Mouse (Mus musculus) liver, postnatal 0 days (tissue): Measurements from ENCODE around the gene Palb2. TPM values are rescaled to one million over a fixed set of nuclear protein-coding genes. Genes with fewer than 3 reads are reported as not detected.
A peak's percentile ranks its signal among the peaks of the same experiment; 100 is the strongest.

ENCODE experiments used
- ATAC-seq: fragments of 200-750 bp; cut with Nextera tagmentation; 2 replicates; pipeline ENCODE4 v1.8.0; 2017; ENCODE audit warnings: mild to moderate bottlenecking, moderate library complexity
- DNase-seq: peaks from one replicate; pipeline ENCODE4 v3.0.0-alpha.2; 2016
- H3K27ac ChIP-seq: fragments of 300-500 bp; sonication (generic); 2 replicates; pipeline ENCODE4 v1.5.1; 2014; ENCODE audit warnings: antibody characterized with exemption, moderate library complexity, mild to moderate bottlenecking, low read depth
- H3K27me3 ChIP-seq: fragments of 300-500 bp; sonication (generic); 2 replicates; pipeline ENCODE4 v1.6.1; 2014; ENCODE audit warnings: low read length, control low read depth, mixed read lengths; ENCODE audit not compliant: insufficient read depth
- H3K36me3 ChIP-seq: fragments of 300-500 bp; sonication (generic); replicated peaks from 2 replicates; pipeline ENCODE4 v1.6.1; 2014; ENCODE audit warnings: mild to moderate bottlenecking, control low read depth, low read length, moderate library complexity, mixed read lengths; ENCODE audit not compliant: insufficient read depth
- H3K4me1 ChIP-seq: fragments of 300-500 bp; sonication (generic); 2 replicates; pipeline ENCODE4 v1.6.1; 2014; ENCODE audit warnings: antibody characterized with exemption, mild to moderate bottlenecking, control low read depth; ENCODE audit not compliant: insufficient read depth
- H3K4me2 ChIP-seq: fragments of 300-500 bp; sonication (generic); 2 replicates; pipeline ENCODE4 v1.6.1; 2014; ENCODE audit warnings: low read depth, mild to moderate bottlenecking, low read length, moderate library complexity, mixed read lengths
- H3K4me3 ChIP-seq: fragments of 300-500 bp; sonication (generic); 2 replicates; pipeline ENCODE4 v1.5.1; 2014; ENCODE audit warnings: low read depth, low read length
- H3K9ac ChIP-seq: fragments of 300-500 bp; sonication (generic); replicated peaks from 2 replicates; pipeline ENCODE4 v1.6.1; 2014; ENCODE audit warnings: mild to moderate bottlenecking, moderate library complexity
- H3K9me3 ChIP-seq: fragments of 300-500 bp; sonication (generic); 2 replicates; pipeline ENCODE4 v1.6.1; 2016; ENCODE audit warnings: mild to moderate bottlenecking, control low read depth, low read length, mixed read lengths
- CTCF ChIP-seq: sonication (generic); IDR thresholded peaks from 2 replicates; pipeline ENCODE4 v1.5.1; 2016; ENCODE audit warnings: antibody characterized with exemption, low read depth
- EP300 ChIP-seq: IDR thresholded peaks from 2 replicates; pipeline ENCODE4 v1.6.1; 2016; ENCODE audit warnings: antibody characterized with exemption, low read depth, mild to moderate bottlenecking
- WGBS: fragments of 180-500 bp; shearing (Covaris S2); extraction: QIAGEN DNeasy Blood & Tissue Kit; methylation state at CpG from one replicate; pipeline ENCODE4 v1.1.7; 2014; ENCODE audit not compliant: insufficient replicate concordance; 5-methylcytosine and 5-hydroxymethylcytosine counted together
- polyA plus RNA-seq: library from polyadenylated mRNA; unstranded; fragments of >200 nt; fragmentation: Nextera tagmentation; extraction: Ambion mirVana; gene quantifications from 2 replicates; pipeline ENCODE4 v1.2.1, GENCODE M21; 2015

The Palb2 gene
- polyA plus RNA-seq, 1 experiment from 2014 or later, result 6.5 TPM

DNA sequence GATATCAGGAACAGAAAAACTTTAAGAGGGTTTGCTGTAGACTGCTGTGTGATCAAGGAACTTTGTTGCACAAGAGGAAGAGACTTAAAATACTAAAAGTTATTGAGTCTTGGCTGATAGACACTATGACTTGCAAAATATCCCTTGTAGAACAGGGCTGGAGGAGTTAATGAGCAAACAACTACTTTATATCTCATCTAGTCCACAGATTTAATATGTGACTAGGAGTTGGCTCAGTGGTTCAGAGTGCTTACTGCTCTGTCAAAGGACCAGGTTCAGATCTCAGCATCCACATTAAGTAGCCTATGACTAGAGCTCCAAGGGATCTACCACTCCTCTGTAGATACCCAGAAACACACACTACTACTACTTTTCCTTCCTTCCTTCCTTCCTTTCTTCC is 4.3 kb upstream of the Palb2 start:
- TF ChIP-seq EP300, result no peak
- TF ChIP-seq CTCF, result no peak
- H3K4me2 ChIP-seq, result no peak overlapping the region
- DNase-seq (no peak), ATAC-seq (no peak)
- no peak overlapping the region for H3K4me3 ChIP-seq
- H3K27me3 ChIP-seq, result no peaks in the 10 kb centered on the region
- H3K4me1 ChIP-seq, result peaks cover 4% of the 10 kb centered on the region
- no peak overlapping the region for H3K27ac ChIP-seq
- no peaks in the 10 kb centered on the region for H3K9me3 ChIP-seq
- no peak overlapping the region for H3K9ac ChIP-seq
- peaks cover 56% of the 10 kb centered on the region for H3K36me3 ChIP-seq

DNA sequence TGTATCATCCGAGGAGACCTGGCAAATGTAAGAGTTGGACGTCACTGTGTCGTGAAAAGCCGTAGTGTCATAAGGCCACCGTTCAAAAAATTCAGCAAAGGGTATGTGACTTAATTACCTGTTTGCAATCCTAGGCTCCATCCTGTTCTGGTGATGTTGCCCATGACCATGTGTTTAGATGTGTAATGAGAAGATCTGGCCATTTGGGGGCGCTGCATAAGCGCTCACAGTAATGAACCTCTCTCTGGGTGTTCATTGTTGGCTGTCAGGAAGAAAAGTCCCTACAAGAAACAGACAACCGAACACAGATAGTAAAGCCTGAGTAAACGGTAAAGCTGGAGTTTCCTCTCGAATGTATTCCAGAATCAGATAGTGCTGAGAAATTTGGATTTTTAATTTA is 2.3 kb upstream of the Palb2 start:
- Histone ChIP-seq H3K4me1 (peaks cover 7% of the 10 kb centered on the region), H3K4me3 (no peak overlapping the region), H3K36me3 (peaks cover 41% of the 10 kb centered on the region), H3K27ac (no peak overlapping the region), H3K4me2 (no peak overlapping the region), H3K9ac (no peak overlapping the region), H3K27me3 (no peaks in the 10 kb centered on the region), H3K9me3 (no peaks in the 10 kb centered on the region)
- WGBS, result 73% methylated on average over 10 of the region's 10 CpGs
- no peak for ATAC-seq
- DNase-seq, result peak; percentile 51
- TF ChIP-seq EP300 (no peak), CTCF (peak; percentile 64)

DNA sequence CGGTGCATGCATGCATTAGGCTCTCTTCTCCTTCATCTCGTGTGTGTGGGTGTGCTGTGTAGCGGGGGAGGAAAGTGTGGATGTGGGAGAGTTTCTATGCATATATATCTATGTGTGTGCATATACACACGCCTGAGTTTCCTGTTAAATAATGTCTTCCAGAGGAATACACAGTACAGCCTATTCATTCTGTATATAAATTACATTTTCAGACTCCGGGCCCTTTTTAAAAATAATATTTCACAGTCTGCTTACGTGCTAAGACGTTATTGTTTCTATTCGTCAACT is 497 bp upstream of the Palb2 start:
- DNase-seq (no peak), ATAC-seq (no peak; the same call in none of the 2 replicates)
- H3K4me3 ChIP-seq, result peak overlapping the region; percentile 75
- H3K4me1 ChIP-seq, result peaks cover 7% of the 10 kb centered on the region
- 11% methylated on average over 8 of the region's 8 CpGs for WGBS
- peaks cover 30% of the 10 kb centered on the region for H3K36me3 ChIP-seq
- H3K9me3 ChIP-seq, result no peaks in the 10 kb centered on the region
- H3K4me2 ChIP-seq, result peak overlapping the region; percentile 76
- no peak for TF ChIP-seq EP300
- TF ChIP-seq CTCF, result no peak
- H3K27ac ChIP-seq, result peak overlapping the region; percentile 75
- no peaks in the 10 kb centered on the region for H3K27me3 ChIP-seq
- H3K9ac ChIP-seq, result peak overlapping the region; percentile 84

DNA sequence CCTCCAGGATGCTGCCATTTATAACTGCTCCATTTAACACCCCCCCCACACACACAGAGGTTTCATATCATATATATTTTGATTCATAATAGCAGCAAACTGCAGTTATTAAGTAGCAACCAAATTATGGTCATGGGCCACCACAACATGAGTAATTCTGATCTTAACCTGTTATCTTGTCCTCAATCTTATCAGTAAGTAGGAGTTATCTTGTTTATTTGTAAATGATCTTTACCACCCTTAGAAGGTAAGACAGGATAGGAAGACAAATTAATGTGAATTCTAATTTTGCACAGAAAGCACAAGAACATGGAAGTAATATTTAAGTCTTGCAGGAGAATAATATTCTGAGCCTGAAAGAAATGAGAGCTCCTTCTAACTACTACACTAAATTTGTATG is 951 bp downstream of the Palb2 start:
- H3K4me2 ChIP-seq, result peak overlapping the region; percentile 82
- H3K27me3 ChIP-seq, result no peaks in the 10 kb centered on the region
- peaks cover 7% of the 10 kb centered on the region for H3K4me1 ChIP-seq
- no peak for ATAC-seq
- TF ChIP-seq EP300 (no peak), CTCF (no peak)
- no peak overlapping the region for H3K27ac ChIP-seq
- peaks cover 33% of the 10 kb centered on the region for H3K36me3 ChIP-seq
- DNase-seq, result no peak
- H3K9ac ChIP-seq, result peak overlapping the region; percentile 84
- peak overlapping the region; percentile 75 for H3K4me3 ChIP-seq
- H3K9me3 ChIP-seq, result no peaks in the 10 kb centered on the region

DNA sequence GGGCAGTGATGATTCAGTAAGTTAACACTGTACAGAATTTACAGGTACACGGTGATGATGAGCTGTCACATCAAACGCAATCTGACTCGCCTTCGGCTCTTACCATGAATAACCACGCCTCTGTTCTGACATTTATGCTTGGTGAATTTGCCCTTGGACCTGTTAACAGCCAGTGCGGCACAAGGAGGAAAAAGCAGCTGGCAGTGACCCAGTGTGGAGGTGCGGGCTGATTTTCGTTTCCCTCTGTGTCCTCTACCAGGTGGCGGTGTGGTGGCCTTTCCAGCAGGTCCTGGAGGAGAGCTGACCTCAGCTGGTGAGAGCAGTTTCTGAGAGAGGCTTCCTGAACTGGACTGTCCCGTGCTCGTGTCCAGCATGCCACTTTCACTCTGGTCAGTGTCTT is 5.8 kb downstream of the Palb2 start:
- Histone ChIP-seq H3K27me3 (no peaks in the 10 kb centered on the region), H3K4me1 (peaks cover 2% of the 10 kb centered on the region), H3K27ac (no peak overlapping the region), H3K36me3 (peaks cover 34% of the 10 kb centered on the region), H3K9me3 (no peaks in the 10 kb centered on the region), H3K9ac (no peak overlapping the region), H3K4me3 (no peak overlapping the region), H3K4me2 (no peak overlapping the region)
- no peak for DNase-seq
- ATAC-seq, result no peak
- TF ChIP-seq EP300 (no peak), CTCF (no peak)
- WGBS, result 88% methylated on average over 11 of the region's 11 CpGs

DNA sequence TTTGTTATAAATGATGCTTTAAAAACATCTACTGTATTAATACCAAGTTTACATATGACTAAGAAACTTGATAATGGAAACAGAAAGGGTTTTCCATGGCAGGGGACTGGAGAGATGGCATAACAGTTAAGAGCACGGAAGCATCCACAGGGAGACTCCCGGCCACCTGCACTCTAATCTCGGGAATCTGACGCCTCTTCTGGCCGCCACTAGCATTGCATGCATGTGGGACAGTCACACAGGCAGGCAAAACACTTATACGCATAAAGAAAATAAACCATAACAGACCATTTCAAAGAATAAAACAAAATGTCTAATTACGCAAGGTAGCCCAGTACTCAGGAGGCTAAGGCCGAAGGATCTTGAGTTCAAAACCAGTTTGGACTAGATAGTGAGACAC is 7.1 kb downstream of the Palb2 start:
- no peak for ATAC-seq
- H3K36me3 ChIP-seq, result peaks cover 37% of the 10 kb centered on the region

DNA sequence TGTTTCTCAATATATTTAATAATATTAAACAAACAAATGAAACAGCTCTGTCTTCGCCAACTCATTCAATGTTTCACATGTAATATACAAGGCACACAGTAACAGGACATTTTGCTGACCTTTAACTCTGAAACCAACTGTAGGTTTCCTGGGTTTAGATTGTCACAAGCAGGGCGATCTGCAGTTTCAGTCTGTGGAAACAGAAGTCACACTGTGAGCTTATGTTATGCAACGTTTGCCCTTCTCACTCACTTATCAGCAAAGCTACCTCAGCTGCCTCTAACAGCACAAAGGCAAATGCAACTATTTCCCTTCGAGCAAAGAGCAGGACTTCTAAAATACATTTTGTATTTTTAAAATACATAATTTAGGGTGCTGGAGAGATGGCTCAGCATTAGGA is 9.3 kb downstream of the Palb2 start:
- DNase-seq (no peak), ATAC-seq (peak; percentile 56)
- 53% methylated on average over 4 of the region's 4 CpGs for WGBS
- Histone ChIP-seq H3K27me3 (no peaks in the 10 kb centered on the region), H3K9ac (no peak overlapping the region), H3K4me3 (no peak overlapping the region), H3K9me3 (no peaks in the 10 kb centered on the region), H3K27ac (peak overlapping the region; percentile 23; the same call in 1 of the 2 replicates), H3K4me1 (peaks cover 2% of the 10 kb centered on the region; the same call in 1 of the 2 replicates), H3K4me2 (no peak overlapping the region), H3K36me3 (peaks cover 37% of the 10 kb centered on the region)
- TF ChIP-seq CTCF (no peak), EP300 (no peak)

More for the DNA sequence above, 7.1 kb downstream of the Palb2 start:
- no peak for DNase-seq
- H3K9me3 ChIP-seq, result no peaks in the 10 kb centered on the region
- 82% methylated on average over 8 of the region's 8 CpGs for WGBS
- no peak overlapping the region for H3K4me2 ChIP-seq
- no peaks in the 10 kb centered on the region for H3K27me3 ChIP-seq
- H3K4me3 ChIP-seq, result no peak overlapping the region
- TF ChIP-seq CTCF, result peak; percentile 20; the same call in 1 of the 2 replicates
- no peak for TF ChIP-seq EP300
- H3K27ac ChIP-seq, result no peak overlapping the region
- no peak overlapping the region for H3K9ac ChIP-seq
- peaks cover 2% of the 10 kb centered on the region; the same call in 1 of the 2 replicates for H3K4me1 ChIP-seq
